Mouse (Mus musculus) heart, adult 2 months (tissue): Measurements from ENCODE around the gene Akap5. TPM values are rescaled to one million over a fixed set of nuclear protein-coding genes. Genes with fewer than 3 reads are reported as not detected.

Experiments used
- DNase-seq, 2 experiments: peaks; one replicate each; pipeline ENCODE4 v3.0.0; 2021
- H3K27ac ChIP-seq: fragments of 200-600 bp; 2 replicates; pipeline ENCODE4 v1.8.1; 2022
- H3K27me3 ChIP-seq: fragments of 200-500 bp; 2 replicates; pipeline ENCODE4 v1.6.1; 2012; ENCODE audit warnings: mild to moderate bottlenecking, low read length, inconsistent platforms, mixed read lengths; ENCODE audit not compliant: control insufficient read depth, insufficient read depth
- H3K36me3 ChIP-seq: fragments of 200-500 bp; 2 replicates; pipeline ENCODE4 v1.6.1; 2012; ENCODE audit warnings: low read length, inconsistent platforms; ENCODE audit not compliant: control insufficient read depth, insufficient read depth
- H3K4me1 ChIP-seq: fragments of 200-500 bp; 2 replicates; pipeline ENCODE4 v1.6.1; 2011; ENCODE audit warnings: low read length; ENCODE audit not compliant: control insufficient read depth, insufficient read depth
- H3K4me3 ChIP-seq: fragments of 200-600 bp; 2 replicates; pipeline ENCODE4 v1.8.1; 2022
- H3K79me2 ChIP-seq: fragments of 200-500 bp; replicated peaks from 2 replicates; pipeline ENCODE4 v1.6.1; 2012; ENCODE audit warnings: mild to moderate bottlenecking, inconsistent platforms, low read length, moderate library complexity, mixed read lengths; ENCODE audit not compliant: control insufficient read depth, insufficient read depth
- H3K9ac ChIP-seq: fragments of 200-500 bp; 2 replicates; pipeline ENCODE4 v1.6.1; 2012; ENCODE audit warnings: low read depth, mild to moderate bottlenecking, control low read depth, inconsistent platforms, low read length, mixed read lengths
- CTCF ChIP-seq: fragments of 200-600 bp; IDR thresholded peaks from 2 replicates; pipeline ENCODE4 v1.8.1; 2022; ENCODE audit warnings: antibody characterized with exemption, mild to moderate bottlenecking, moderate library complexity
- EP300 ChIP-seq: fragments of 200-500 bp; IDR thresholded peaks from 2 replicates; pipeline ENCODE4 v1.6.1; 2011; ENCODE audit warnings: low read depth, low read length, control low read depth; ENCODE audit not compliant: insufficient read depth
- POLR2A ChIP-seq: fragments of 200-500 bp; IDR thresholded peaks from 2 replicates; pipeline ENCODE4 v1.6.1; 2011; ENCODE audit warnings: mild to moderate bottlenecking, low read depth, low read length, control low read depth; ENCODE audit not compliant: insufficient read depth
- WGBS: fragments of 180-500 bp; shearing (Covaris S2); methylation state at CpG from one replicate; pipeline ENCODE4 v1.1.7; 2018; 5-methylcytosine and 5-hydroxymethylcytosine counted together
- intact Hi-C: fragments of 180-260 bp; cut with DNase I; formaldehyde crosslinking; loops from one replicate; pipeline ENCODE4 v1.15.1; 2025
- polyA plus RNA-seq: library from polyadenylated mRNA; depleted of rRNA; stranded (reverse); fragments of >200 nt; gene quantifications from 2 replicates; pipeline ENCODE4 v1.2.3, GENCODE M21; 2012
- total RNA-seq, 2 experiments: library from RNA; stranded (reverse); gene quantifications; 2 replicates each; pipeline ENCODE4 v1.2.3; 2021

The Akap5 gene
- total and polyA plus RNA-seq, 3 experiments = 1.0 to 1.7 (median 1.1) TPM

DNA sequence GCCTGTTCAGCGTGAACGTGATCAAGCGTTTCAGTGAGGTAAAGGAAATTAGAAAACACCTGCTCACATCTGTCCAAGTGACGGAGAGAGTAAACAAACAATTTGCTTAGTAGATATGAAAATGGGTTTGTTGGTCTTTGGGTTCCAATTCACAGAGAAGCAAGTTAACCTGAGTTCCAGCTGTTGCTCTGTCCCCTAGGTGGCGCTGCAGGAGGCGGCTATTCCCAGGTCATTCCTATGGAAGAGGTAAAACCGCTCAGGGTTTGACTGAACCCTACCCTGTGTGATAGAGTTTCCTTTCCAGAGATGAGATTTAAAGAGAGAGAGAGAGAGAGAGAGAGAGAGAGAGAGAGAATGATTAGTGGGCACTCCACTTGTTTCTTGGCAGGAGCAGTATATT is 31.5 kb upstream of the Akap5 start:
- DNase-seq = peak; percentile 52 to 78
- intact Hi-C loops = loop anchor here (1.0 kb wide), 1 partner anchor 48 kb away; no protein-coding TSS in a partner anchor
- no peaks in the 10 kb centered on the region for H3K4me1 ChIP-seq
- H3K36me3 ChIP-seq = 0 out of 2 replicates have a peak, but pooled peaks cover 4% of the 10 kb centered on the region
- TF ChIP-seq CTCF (peak; percentile 88), EP300 (0 out of 2 replicates have a peak, but pooled peaks have one; percentile 41), POLR2A (no peak)
- H3K27me3 ChIP-seq = no peaks in the 10 kb centered on the region
- no peak overlapping the region for H3K4me3 ChIP-seq
- no peak overlapping the region for H3K27ac ChIP-seq
- no peak overlapping the region for H3K9ac ChIP-seq
- no peaks in the 10 kb centered on the region for H3K79me2 ChIP-seq
- 50% methylated on average over 7 of the region's 7 CpGs for WGBS

DNA sequence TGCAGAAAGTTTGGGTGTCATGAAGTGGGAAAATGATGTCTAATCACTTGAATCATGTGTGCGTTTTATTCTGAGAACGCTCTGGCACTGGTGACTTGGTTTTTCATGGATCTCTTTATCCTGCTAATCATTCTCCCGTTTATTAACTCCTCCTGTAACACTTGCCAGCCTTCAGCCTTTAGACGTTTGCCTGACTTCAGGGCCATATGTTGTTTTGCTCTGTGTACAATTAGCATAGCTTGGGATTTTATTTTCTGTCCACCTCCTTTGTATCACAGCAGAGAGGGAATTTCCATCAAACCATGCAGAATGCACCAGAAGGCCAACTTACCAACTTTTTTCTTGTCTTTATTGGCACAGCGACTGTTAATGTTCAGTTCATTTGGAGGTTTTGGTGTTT is 26.9 kb upstream of the Akap5 start:
- Histone ChIP-seq H3K4me3 (no peak overlapping the region), H3K79me2 (no peaks in the 10 kb centered on the region), H3K9ac (no peak overlapping the region), H3K27ac (no peak overlapping the region; the same call in 1 of the 2 replicates), H3K36me3 (peaks cover 7% of the 10 kb centered on the region; the same call in 1 of the 2 replicates), H3K4me1 (peaks cover 2% of the 10 kb centered on the region; the same call in 1 of the 2 replicates), H3K27me3 (no peaks in the 10 kb centered on the region)
- WGBS = 82% methylated on average over 5 of the region's 5 CpGs
- intact Hi-C loops = no loop called here
- TF ChIP-seq CTCF (no peak), POLR2A (no peak), EP300 (no peak)
- no peak for DNase-seq

DNA sequence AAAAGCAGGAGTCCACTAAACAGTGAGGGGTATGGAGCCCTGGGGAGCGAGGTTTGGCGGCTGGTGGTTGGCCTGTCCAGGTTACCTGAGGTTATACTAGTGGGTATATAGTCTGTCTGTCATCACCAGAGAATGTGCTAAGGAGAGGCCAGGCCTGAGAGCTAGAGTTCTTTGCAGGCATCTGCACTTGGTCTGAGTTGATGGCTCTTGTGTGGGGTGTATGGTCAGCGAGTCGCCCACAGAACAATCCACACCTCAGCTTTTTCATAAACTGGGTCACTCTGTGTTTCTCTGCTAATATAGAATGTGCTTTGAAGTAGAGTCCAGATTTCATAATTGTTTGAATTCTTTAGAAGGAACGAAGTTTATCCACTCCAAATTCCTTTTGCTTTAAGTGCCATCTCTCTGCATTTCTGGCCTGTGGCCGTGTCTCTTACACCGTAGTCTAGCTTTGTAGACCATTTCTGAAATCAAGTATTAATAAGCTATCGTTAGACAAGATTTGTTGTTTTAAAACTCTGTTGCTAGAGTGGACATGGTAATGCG is 25.3 kb upstream of the Akap5 start:
- Histone ChIP-seq H3K27ac (peak overlapping the region; percentile 34; the same call in 1 of the 2 replicates), H3K9ac (no peak overlapping the region), H3K27me3 (no peaks in the 10 kb centered on the region), H3K4me3 (no peak overlapping the region), H3K36me3 (peaks cover 7% of the 10 kb centered on the region; the same call in 1 of the 2 replicates), H3K4me1 (peaks cover 3% of the 10 kb centered on the region; the same call in 1 of the 2 replicates), H3K79me2 (no peaks in the 10 kb centered on the region)
- no peak for TF ChIP-seq EP300
- TF ChIP-seq POLR2A = no peak
- TF ChIP-seq CTCF = no peak
- intact Hi-C loops = no loop called here
- no peak for DNase-seq
- WGBS = 96% methylated on average over 9 of the region's 9 CpGs

DNA sequence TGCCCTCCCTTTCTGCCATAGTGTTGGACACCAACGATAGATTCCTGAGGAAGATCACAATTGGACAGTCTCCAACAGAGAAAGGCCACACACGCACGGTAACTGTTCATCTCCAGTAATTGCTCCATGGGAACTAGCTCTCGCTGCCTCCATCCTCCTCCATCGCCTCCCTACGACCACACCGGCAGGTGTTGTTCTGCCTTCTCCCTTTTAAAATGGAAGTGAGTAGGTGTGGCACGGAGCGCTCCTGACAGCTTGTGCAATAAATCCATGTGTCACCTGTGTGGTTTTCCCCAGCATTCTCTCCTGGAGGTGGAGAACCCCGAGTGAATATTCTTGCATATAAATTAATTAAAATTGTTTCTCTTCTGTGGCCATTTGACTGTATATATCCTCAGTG is 24.3 kb upstream of the Akap5 start:
- WGBS = 87% methylated on average over 10 of the region's 10 CpGs
- Histone ChIP-seq H3K79me2 (no peaks in the 10 kb centered on the region), H3K4me3 (no peak overlapping the region), H3K9ac (no peak overlapping the region), H3K27me3 (no peaks in the 10 kb centered on the region), H3K4me1 (peaks cover 5% of the 10 kb centered on the region), H3K36me3 (peaks cover 7% of the 10 kb centered on the region; the same call in 1 of the 2 replicates), H3K27ac (no peak overlapping the region)
- intact Hi-C loops = no loop called here
- no peak for DNase-seq
- TF ChIP-seq EP300 (no peak), CTCF (no peak), POLR2A (no peak)

DNA sequence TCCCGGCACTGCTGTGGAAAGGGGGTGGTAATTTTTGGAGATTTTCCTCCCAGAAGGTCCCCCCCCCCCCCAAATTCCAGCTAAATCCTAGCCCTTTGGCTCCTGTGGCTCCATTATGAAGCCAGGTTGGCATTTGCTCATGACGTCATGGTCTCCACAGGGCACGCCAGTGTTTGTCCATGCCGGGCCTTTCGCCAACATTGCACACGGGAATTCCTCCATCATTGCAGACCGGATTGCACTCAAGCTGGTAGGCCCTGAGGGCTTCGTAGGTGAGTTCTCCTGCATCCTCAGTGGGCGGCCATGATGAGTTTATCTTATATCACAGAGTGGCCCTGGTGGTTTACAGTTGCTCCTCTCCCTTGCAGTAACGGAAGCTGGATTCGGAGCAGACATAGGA is 21.2 kb upstream of the Akap5 start:
- Histone ChIP-seq H3K4me3 (no peak overlapping the region), H3K9ac (no peak overlapping the region), H3K79me2 (no peaks in the 10 kb centered on the region), H3K27ac (no peak overlapping the region), H3K36me3 (peaks cover 7% of the 10 kb centered on the region), H3K4me1 (peaks cover 17% of the 10 kb centered on the region), H3K27me3 (no peaks in the 10 kb centered on the region)
- TF ChIP-seq POLR2A (no peak), EP300 (no peak), CTCF (no peak)
- no peak for DNase-seq
- intact Hi-C loops = no loop called here
- WGBS = 89% methylated on average over 11 of the region's 11 CpGs

DNA sequence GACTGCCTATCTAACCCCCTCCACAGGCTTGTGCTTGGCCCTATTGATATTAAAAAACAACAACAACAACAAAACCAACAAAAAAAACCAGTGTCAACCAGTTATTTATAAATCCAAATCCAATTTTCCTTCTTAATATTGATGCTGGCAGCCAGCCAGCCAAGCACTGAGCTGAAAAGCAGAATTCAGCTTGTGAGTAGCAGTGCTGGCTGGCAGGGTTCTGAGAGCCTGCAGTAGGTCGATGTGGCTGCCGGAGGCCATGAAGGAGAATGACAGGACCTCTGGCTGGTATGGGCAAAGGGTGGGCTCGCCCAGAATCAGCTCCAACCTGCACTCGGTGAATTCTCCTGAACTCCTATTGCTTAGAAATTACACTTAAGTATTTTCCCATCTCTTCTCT is 20.5 kb upstream of the Akap5 start:
- H3K27me3 ChIP-seq = no peaks in the 10 kb centered on the region
- 49% methylated on average over 4 of the region's 4 CpGs for WGBS
- peaks cover 7% of the 10 kb centered on the region for H3K36me3 ChIP-seq
- no peak for DNase-seq
- TF ChIP-seq CTCF = no peak
- no peak for TF ChIP-seq EP300
- no peak for TF ChIP-seq POLR2A
- no peaks in the 10 kb centered on the region for H3K79me2 ChIP-seq
- peaks cover 16% of the 10 kb centered on the region for H3K4me1 ChIP-seq
- H3K9ac ChIP-seq = no peak overlapping the region
- H3K27ac ChIP-seq = no peak overlapping the region
- intact Hi-C loops = no loop called here
- H3K4me3 ChIP-seq = no peak overlapping the region
